Mouse (Mus musculus): ENCODE measurements at regions not wholly inside any gene's neighbourhood (a gene's known extent, or its start where the extent isn't known, plus 50 kb on each side); places are given as distances from the start of the nearest gene placed in this dataset.
A peak's percentile ranks its signal among the peaks of the same experiment; 100 is the strongest.
"Not testable (repeated sequence)": the region's sequence is repeated elsewhere in the genome, so short reads cannot be mapped to it uniquely, and the experiment has no call there.

GRCm38 (mm10) chr1:94487062-94487461, 434.7 kb upstream of the Pdcd1 start:
- Histone ChIP-seq H3K4me1 (ENCODE audit: control insufficient read depth, insufficient read depth, low read length) (no peaks in the 10 kb centered on the region), H3K27ac (ENCODE audit: low read length) (no peak overlapping the region), H3K27me3 (ENCODE audit: control insufficient read depth, insufficient read depth, low read length) (no peaks in the 10 kb centered on the region), H3K9ac (replicated peaks; ENCODE audit: low read depth, low read length) (no peak overlapping the region), H3K36me3 (ENCODE audit: control insufficient read depth, insufficient read depth, low read length) (no peaks in the 10 kb centered on the region), H3K4me2 (replicated peaks; ENCODE audit: low read depth, low read length) (no peak overlapping the region), H3K4me3 (ENCODE audit: low read depth, low read length) (no peak overlapping the region), H3K9me3 (ENCODE audit: control insufficient read depth, low read depth, low read length) (no peaks in the 10 kb centered on the region)
- ATAC-seq (ENCODE audit: insufficient number of reproducible peaks, insufficient read depth, low FRiP score, low read depth) = no peak
- WGBS = 79% methylated on average over 3 of the region's 3 CpGs

- H3K4me3 ChIP-seq (ENCODE audit: low read depth, low read length); H3K36me3 ChIP-seq (ENCODE audit: control insufficient read depth, insufficient read depth, low read length); H3K27ac ChIP-seq (ENCODE audit: low read length); H3K4me2 ChIP-seq (replicated peaks; ENCODE audit: low read depth, low read length); H3K4me1 ChIP-seq (ENCODE audit: control insufficient read depth, insufficient read depth, low read length); H3K27me3 ChIP-seq (ENCODE audit: control insufficient read depth, insufficient read depth, low read length); H3K9ac ChIP-seq (replicated peaks; ENCODE audit: low read depth, low read length); H3K9me3 ChIP-seq (ENCODE audit: control insufficient read depth, low read depth, low read length): not testable (repeated sequence)
- peak; percentile 91 for ATAC-seq (ENCODE audit: insufficient number of reproducible peaks, insufficient read depth, low FRiP score, low read depth)
- 96% methylated on average over 18 of the region's 18 CpGs for WGBS
Observed at GRCm38 (mm10) chr1:94469834-94470233, 417.5 kb upstream of the Pdcd1 start.

GRCm38 (mm10) chr1:94423731-94424130, 371.4 kb upstream of the Pdcd1 start:
- Histone ChIP-seq H3K4me1 (ENCODE audit: control insufficient read depth, insufficient read depth, low read length) (no peaks in the 10 kb centered on the region), H3K9ac (replicated peaks; ENCODE audit: low read depth, low read length) (no peak overlapping the region), H3K9me3 (ENCODE audit: control insufficient read depth, low read depth, low read length) (no peaks in the 10 kb centered on the region), H3K36me3 (ENCODE audit: control insufficient read depth, insufficient read depth, low read length) (no peaks in the 10 kb centered on the region), H3K4me3 (ENCODE audit: low read depth, low read length) (no peak overlapping the region), H3K27ac (ENCODE audit: low read length) (no peak overlapping the region), H3K4me2 (replicated peaks; ENCODE audit: low read depth, low read length) (no peak overlapping the region), H3K27me3 (ENCODE audit: control insufficient read depth, insufficient read depth, low read length) (no peaks in the 10 kb centered on the region)
- WGBS = 89% methylated on average over 2 of the region's 2 CpGs
- ATAC-seq (ENCODE audit: insufficient number of reproducible peaks, insufficient read depth, low FRiP score, low read depth) = no peak

GRCm38 (mm10) chr1:94413043-94413442, 360.7 kb upstream of the Pdcd1 start:
- ATAC-seq (ENCODE audit: insufficient number of reproducible peaks, insufficient read depth, low FRiP score, low read depth) = no peak
- H3K9me3 ChIP-seq (ENCODE audit: control insufficient read depth, low read depth, low read length) = no peaks in the 10 kb centered on the region
- 76% methylated on average over 9 of the region's 9 CpGs for WGBS
- H3K4me1 ChIP-seq (ENCODE audit: control insufficient read depth, insufficient read depth, low read length) = no peaks in the 10 kb centered on the region
- no peaks in the 10 kb centered on the region for H3K27me3 ChIP-seq (ENCODE audit: control insufficient read depth, insufficient read depth, low read length)
- no peak overlapping the region for H3K9ac ChIP-seq (replicated peaks; ENCODE audit: low read depth, low read length)
- no peak overlapping the region for H3K27ac ChIP-seq (ENCODE audit: low read length)
- no peaks in the 10 kb centered on the region for H3K36me3 ChIP-seq (ENCODE audit: control insufficient read depth, insufficient read depth, low read length)
- H3K4me2 ChIP-seq (replicated peaks; ENCODE audit: low read depth, low read length) = no peak overlapping the region
- no peak overlapping the region for H3K4me3 ChIP-seq (ENCODE audit: low read depth, low read length)

DNA sequence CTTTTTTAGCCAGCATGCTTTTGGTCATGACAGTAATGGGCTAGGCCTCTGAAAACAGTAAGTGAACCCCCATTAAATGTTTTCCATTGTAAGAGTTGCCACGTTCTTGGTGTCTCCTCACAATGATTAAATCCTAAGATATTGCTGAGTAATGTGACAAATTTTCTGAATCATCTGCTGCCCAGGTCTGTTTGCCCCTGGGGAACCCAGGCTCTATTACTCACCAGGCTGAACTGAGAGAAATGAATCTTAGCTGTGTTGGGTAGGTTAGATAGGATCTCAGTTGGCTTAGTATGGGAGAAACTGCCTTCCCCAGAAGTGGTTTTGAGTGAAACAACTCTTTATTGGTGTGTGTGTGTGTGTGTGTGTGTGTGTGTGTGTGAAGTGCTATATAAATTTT, 314.3 kb upstream of the Pdcd1 start:
- Histone ChIP-seq H3K36me3 (ENCODE audit: control insufficient read depth, insufficient read depth, low read length) (no peaks in the 10 kb centered on the region), H3K27ac (ENCODE audit: low read length) (no peak overlapping the region), H3K4me1 (ENCODE audit: control insufficient read depth, insufficient read depth, low read length) (no peaks in the 10 kb centered on the region), H3K4me3 (ENCODE audit: low read depth, low read length) (no peak overlapping the region), H3K4me2 (replicated peaks; ENCODE audit: low read depth, low read length) (no peak overlapping the region), H3K27me3 (ENCODE audit: control insufficient read depth, insufficient read depth, low read length) (no peaks in the 10 kb centered on the region), H3K9me3 (ENCODE audit: control insufficient read depth, low read depth, low read length) (no peaks in the 10 kb centered on the region), H3K9ac (replicated peaks; ENCODE audit: low read depth, low read length) (no peak overlapping the region)
- no peak for ATAC-seq (ENCODE audit: insufficient number of reproducible peaks, insufficient read depth, low FRiP score, low read depth)
- WGBS = 82% methylated on average over 1 of the region's 1 CpGs

DNA sequence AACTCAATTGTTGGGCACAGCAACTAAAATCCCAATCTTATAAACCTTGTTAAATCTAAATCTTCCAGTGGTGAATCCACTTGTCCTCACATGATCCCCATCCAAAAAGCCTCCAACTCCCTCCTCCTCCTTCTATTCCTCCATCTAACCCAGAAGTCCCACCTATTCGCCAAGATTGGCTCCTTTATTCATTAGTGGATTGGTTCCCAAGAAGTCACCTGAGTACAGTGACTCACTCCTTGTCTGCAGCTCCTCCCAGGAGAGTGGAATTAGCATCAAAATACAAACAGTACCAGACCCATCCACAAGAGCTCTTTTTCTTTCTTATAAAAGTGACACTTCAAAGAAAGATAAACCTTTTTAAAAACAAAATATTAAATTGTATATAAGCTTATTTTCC, 304.6 kb upstream of the Pdcd1 start:
- H3K9ac ChIP-seq (replicated peaks; ENCODE audit: low read depth, low read length) = no peak overlapping the region
- H3K4me1 ChIP-seq (ENCODE audit: control insufficient read depth, insufficient read depth, low read length) = no peaks in the 10 kb centered on the region
- ATAC-seq (ENCODE audit: insufficient number of reproducible peaks, insufficient read depth, low FRiP score, low read depth) = no peak
- no peaks in the 10 kb centered on the region for H3K27me3 ChIP-seq (ENCODE audit: control insufficient read depth, insufficient read depth, low read length)
- 79% methylated on average over 1 of the region's 1 CpGs for WGBS
- no peaks in the 10 kb centered on the region for H3K36me3 ChIP-seq (ENCODE audit: control insufficient read depth, insufficient read depth, low read length)
- H3K4me2 ChIP-seq (replicated peaks; ENCODE audit: low read depth, low read length) = no peak overlapping the region
- no peaks in the 10 kb centered on the region for H3K9me3 ChIP-seq (ENCODE audit: control insufficient read depth, low read depth, low read length)
- no peak overlapping the region for H3K4me3 ChIP-seq (ENCODE audit: low read depth, low read length)
- no peak overlapping the region for H3K27ac ChIP-seq (ENCODE audit: low read length)

DNA sequence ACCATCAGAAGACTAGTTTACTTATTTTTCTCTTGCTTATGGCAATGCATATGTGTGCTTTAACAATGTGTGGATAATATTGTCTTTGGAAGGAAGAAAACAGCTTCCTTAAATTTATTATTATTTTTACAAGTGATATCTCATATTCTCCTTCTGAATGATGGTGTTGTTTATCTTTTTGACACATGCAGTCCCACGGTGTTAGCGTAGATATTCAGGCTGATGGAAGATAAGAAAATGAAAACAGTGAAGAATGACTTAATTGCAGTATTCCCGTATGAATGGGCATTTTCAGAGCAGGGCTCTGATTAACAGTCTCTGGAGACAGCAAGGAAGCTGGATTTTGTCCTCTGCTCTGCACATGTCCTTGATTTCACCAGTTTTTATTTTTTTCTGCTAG, 303.5 kb upstream of the Pdcd1 start:
- Histone ChIP-seq H3K4me2 (replicated peaks; ENCODE audit: low read depth, low read length) (no peak overlapping the region), H3K36me3 (ENCODE audit: control insufficient read depth, insufficient read depth, low read length) (no peaks in the 10 kb centered on the region), H3K27me3 (ENCODE audit: control insufficient read depth, insufficient read depth, low read length) (no peaks in the 10 kb centered on the region), H3K9ac (replicated peaks; ENCODE audit: low read depth, low read length) (no peak overlapping the region), H3K27ac (ENCODE audit: low read length) (no peak overlapping the region), H3K4me1 (ENCODE audit: control insufficient read depth, insufficient read depth, low read length) (no peaks in the 10 kb centered on the region), H3K9me3 (ENCODE audit: control insufficient read depth, low read depth, low read length) (no peaks in the 10 kb centered on the region), H3K4me3 (ENCODE audit: low read depth, low read length) (no peak overlapping the region)
- 32% methylated on average over 3 of the region's 3 CpGs for WGBS
- no peak for ATAC-seq (ENCODE audit: insufficient number of reproducible peaks, insufficient read depth, low FRiP score, low read depth)

DNA sequence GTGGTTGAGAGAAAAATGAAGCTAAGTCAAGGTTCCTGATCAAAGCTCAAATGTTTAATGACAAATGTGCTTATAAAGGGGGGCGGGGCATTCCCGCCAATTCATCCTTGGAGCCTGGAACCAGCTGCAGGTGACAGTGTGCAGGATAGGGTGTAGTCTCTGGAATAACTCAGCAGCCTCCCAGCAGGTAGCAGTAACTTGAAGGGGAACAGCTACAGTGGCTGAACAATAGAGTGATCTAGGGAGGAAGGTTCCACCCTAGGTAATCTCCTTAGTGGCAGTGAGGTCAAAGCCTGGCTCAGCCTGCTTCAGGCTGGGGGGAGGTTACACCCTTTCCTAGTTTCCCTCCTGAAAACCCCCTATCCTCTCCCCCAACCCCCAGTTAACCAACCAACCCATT, 290.2 kb upstream of the Pdcd1 start:
- WGBS = 85% methylated on average over 2 of the region's 2 CpGs
- Histone ChIP-seq H3K4me3 (ENCODE audit: low read depth, low read length) (no peak overlapping the region), H3K4me1 (ENCODE audit: control insufficient read depth, insufficient read depth, low read length) (no peaks in the 10 kb centered on the region), H3K27me3 (ENCODE audit: control insufficient read depth, insufficient read depth, low read length) (no peaks in the 10 kb centered on the region), H3K27ac (ENCODE audit: low read length) (no peak overlapping the region), H3K36me3 (ENCODE audit: control insufficient read depth, insufficient read depth, low read length) (no peaks in the 10 kb centered on the region), H3K9me3 (ENCODE audit: control insufficient read depth, low read depth, low read length) (no peaks in the 10 kb centered on the region), H3K9ac (replicated peaks; ENCODE audit: low read depth, low read length) (no peak overlapping the region), H3K4me2 (replicated peaks; ENCODE audit: low read depth, low read length) (no peak overlapping the region)
- no peak for ATAC-seq (ENCODE audit: insufficient number of reproducible peaks, insufficient read depth, low FRiP score, low read depth)

DNA sequence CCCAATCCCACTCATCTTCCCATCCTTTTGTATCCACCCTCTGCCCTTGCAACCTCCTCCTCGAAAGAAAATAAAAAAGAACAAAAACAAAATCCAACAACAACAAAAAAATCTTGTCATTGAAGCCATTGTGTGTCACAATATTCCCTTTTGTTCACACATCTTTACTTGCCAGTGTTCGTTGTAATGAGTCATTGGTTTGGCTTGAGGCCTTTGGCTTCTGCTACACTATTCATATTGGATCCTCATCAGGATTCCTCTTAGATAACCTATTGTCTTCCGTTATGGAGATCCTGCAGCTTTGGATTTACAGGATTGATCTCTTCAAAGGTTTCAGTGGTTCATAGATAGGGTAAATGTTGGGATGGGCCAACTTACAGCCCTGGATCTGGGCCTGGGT, 288.9 kb upstream of the Pdcd1 start:
- WGBS = 83% methylated on average over 3 of the region's 3 CpGs
- no peak for ATAC-seq (ENCODE audit: insufficient number of reproducible peaks, insufficient read depth, low FRiP score, low read depth)

More for the DNA sequence above, 288.9 kb upstream of the Pdcd1 start:
- Histone ChIP-seq H3K27ac (ENCODE audit: low read length) (no peak overlapping the region), H3K4me1 (ENCODE audit: control insufficient read depth, insufficient read depth, low read length) (no peaks in the 10 kb centered on the region), H3K4me2 (replicated peaks; ENCODE audit: low read depth, low read length) (no peak overlapping the region), H3K9ac (replicated peaks; ENCODE audit: low read depth, low read length) (no peak overlapping the region), H3K27me3 (ENCODE audit: control insufficient read depth, insufficient read depth, low read length) (no peaks in the 10 kb centered on the region), H3K4me3 (ENCODE audit: low read depth, low read length) (no peak overlapping the region), H3K36me3 (ENCODE audit: control insufficient read depth, insufficient read depth, low read length) (no peaks in the 10 kb centered on the region), H3K9me3 (ENCODE audit: control insufficient read depth, low read depth, low read length) (no peaks in the 10 kb centered on the region)

Measured in stomach, embryonic 14.5 days (tissue).